Mouse (Mus musculus) erythroblast, embryonic 14.5 days (primary cell): ENCODE results near the gene Epha4.

Source experiments
- GATA1 ChIP-seq: IDR thresholded peaks from 2 replicates; pipeline ENCODE4 v1.6.1; 2012; ENCODE audit warnings: low read length, inconsistent platforms, mixed read lengths
- TAL1 ChIP-seq: IDR thresholded peaks from 3 replicates; pipeline ENCODE4 v1.6.1; 2012; ENCODE audit warnings: low read length, inconsistent platforms, mixed read lengths

DNA sequence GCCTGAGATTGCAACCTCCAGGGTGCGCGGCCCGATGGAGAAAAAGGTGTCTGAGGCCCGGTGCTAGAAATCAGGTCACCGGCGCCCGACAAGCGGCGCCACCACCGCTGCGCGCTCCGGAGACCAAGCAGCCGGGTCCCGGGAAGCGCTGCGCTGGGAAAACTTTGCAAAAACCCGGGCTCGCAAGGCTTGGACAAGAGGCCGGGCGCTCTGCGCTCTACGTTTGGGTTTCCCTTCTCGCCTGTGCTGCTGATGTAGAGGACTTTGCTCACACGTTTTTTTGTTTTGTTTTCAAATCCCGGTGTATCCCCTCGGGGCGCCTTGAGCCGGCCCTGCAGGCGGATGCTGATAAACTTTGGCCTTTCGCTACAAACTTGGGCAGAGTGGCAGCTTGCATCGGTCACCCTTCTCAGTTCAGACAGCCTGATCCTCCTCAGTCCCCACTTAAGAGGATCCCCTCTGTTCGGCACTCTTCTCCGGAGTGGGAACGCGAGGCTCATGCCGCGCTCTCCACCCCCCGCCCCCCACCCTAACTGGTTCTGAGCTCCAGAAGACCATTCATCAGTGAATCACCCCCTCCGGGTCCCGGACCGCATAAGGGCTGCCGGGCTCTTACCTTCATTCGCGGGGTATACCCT, 444 bp downstream of the Epha4 start:
- no peak for TF ChIP-seq GATA1
- TF ChIP-seq TAL1: no peak
